Mouse (Mus musculus): Measurements from ENCODE around the gene Ano6. TPM values are rescaled to one million over a fixed set of nuclear protein-coding genes. Genes with fewer than 3 reads are reported as not detected.

The Ano6 gene
- polyA plus RNA-seq, 1 experiment: 172 TPM

GRCm38 (mm10) chr15:95791141-95791791, 623 bp downstream of the Ano6 start:
- WGBS: 1% methylated on average over 32 of the region's 32 CpGs
- Histone ChIP-seq H3K36me3 (ENCODE audit: control insufficient read depth, insufficient read depth, low read length) (peaks cover 9% of the 10 kb centered on the region), H3K4me3 (ENCODE audit: low read depth, low read length) (peak overlapping the region; percentile 84), H3K27ac (ENCODE audit: insufficient read depth, low read depth, low read length) (peak overlapping the region; percentile 86), H3K27me3 (ENCODE audit: control insufficient read depth, insufficient read depth, low read length) (no peaks in the 10 kb centered on the region), H3K4me1 (ENCODE audit: control insufficient read depth, insufficient read depth, insufficient read length, low read length) (peaks cover 17% of the 10 kb centered on the region)
- TF ChIP-seq POLR2A (IDR thresholded peaks at IDR 0.05; ENCODE audit: low read depth, low read length): no peak

GRCm38 (mm10) chr15:95791855-95792254, 1.2 kb downstream of the Ano6 start:
- TF ChIP-seq POLR2A (IDR thresholded peaks at IDR 0.05; ENCODE audit: low read depth, low read length) (no peak), CTCF (IDR thresholded peaks at IDR 0.05; ENCODE audit: extremely low read depth, insufficient read length, insufficient replicate concordance, low read depth, low read length) (no peak)
- 33% methylated on average over 5 of the region's 5 CpGs for WGBS
- Histone ChIP-seq H3K4me1 (ENCODE audit: control insufficient read depth, insufficient read depth, insufficient read length, low read length) (peaks cover 17% of the 10 kb centered on the region), H3K4me3 (ENCODE audit: low read depth, low read length) (no peak overlapping the region; the same call in 1 of the 2 replicates), H3K36me3 (ENCODE audit: control insufficient read depth, insufficient read depth, low read length) (peaks cover 9% of the 10 kb centered on the region), H3K27me3 (ENCODE audit: control insufficient read depth, insufficient read depth, low read length) (no peaks in the 10 kb centered on the region), H3K27ac (ENCODE audit: insufficient read depth, low read depth, low read length) (peak overlapping the region; percentile 86; the same call in 1 of the 2 replicates)

- Histone ChIP-seq H3K27me3 (ENCODE audit: control insufficient read depth, insufficient read depth, low read length) (no peaks in the 10 kb centered on the region), H3K4me3 (ENCODE audit: low read depth, low read length) (peak overlapping the region; percentile 34), H3K27ac (ENCODE audit: insufficient read depth, low read depth, low read length) (peak overlapping the region; percentile 3; the same call in 1 of the 2 replicates), H3K4me1 (ENCODE audit: control insufficient read depth, insufficient read depth, insufficient read length, low read length) (peaks cover 21% of the 10 kb centered on the region), H3K36me3 (ENCODE audit: control insufficient read depth, insufficient read depth, low read length) (peaks cover 15% of the 10 kb centered on the region)
- 77% methylated on average over 25 of the region's 25 CpGs for WGBS
- TF ChIP-seq CTCF (IDR thresholded peaks at IDR 0.05; ENCODE audit: extremely low read depth, insufficient read length, insufficient replicate concordance, low read depth, low read length): peak; percentile 59; the same call in 1 of the 2 replicates
- no peak for TF ChIP-seq POLR2A (IDR thresholded peaks at IDR 0.05; ENCODE audit: low read depth, low read length)
These were observed 1.9 kb downstream of the Ano6 start for GRCm38 (mm10) chr15:95792261-95793260.

GRCm38 (mm10) chr15:95793748-95794491, 3.3 kb downstream of the Ano6 start:
- no peak for TF ChIP-seq POLR2A (IDR thresholded peaks at IDR 0.05; ENCODE audit: low read depth, low read length)
- TF ChIP-seq CTCF (IDR thresholded peaks at IDR 0.05; ENCODE audit: extremely low read depth, insufficient read length, insufficient replicate concordance, low read depth, low read length): no peak
- Histone ChIP-seq H3K36me3 (ENCODE audit: control insufficient read depth, insufficient read depth, low read length) (peaks cover 20% of the 10 kb centered on the region), H3K27ac (ENCODE audit: insufficient read depth, low read depth, low read length) (peak overlapping the region; percentile 77), H3K27me3 (ENCODE audit: control insufficient read depth, insufficient read depth, low read length) (no peaks in the 10 kb centered on the region), H3K4me1 (ENCODE audit: control insufficient read depth, insufficient read depth, insufficient read length, low read length) (peaks cover 23% of the 10 kb centered on the region), H3K4me3 (ENCODE audit: low read depth, low read length) (peak overlapping the region; percentile 48)
- WGBS: 67% methylated on average over 9 of the region's 9 CpGs

GRCm38 (mm10) chr15:95794611-95795565, 4.2 kb downstream of the Ano6 start:
- peaks cover 20% of the 10 kb centered on the region for H3K36me3 ChIP-seq (ENCODE audit: control insufficient read depth, insufficient read depth, low read length)
- WGBS: 28% methylated on average over 10 of the region's 10 CpGs
- H3K27me3 ChIP-seq (ENCODE audit: control insufficient read depth, insufficient read depth, low read length): no peaks in the 10 kb centered on the region
- peaks cover 23% of the 10 kb centered on the region for H3K4me1 ChIP-seq (ENCODE audit: control insufficient read depth, insufficient read depth, insufficient read length, low read length)
- peak overlapping the region; percentile 40 for H3K27ac ChIP-seq (ENCODE audit: insufficient read depth, low read depth, low read length)
- H3K4me3 ChIP-seq (ENCODE audit: low read depth, low read length): no peak overlapping the region
- TF ChIP-seq CTCF (IDR thresholded peaks at IDR 0.05; ENCODE audit: extremely low read depth, insufficient read length, insufficient replicate concordance, low read depth, low read length) (no peak), POLR2A (IDR thresholded peaks at IDR 0.05; ENCODE audit: low read depth, low read length) (no peak)

- TF ChIP-seq POLR2A (IDR thresholded peaks at IDR 0.05; ENCODE audit: low read depth, low read length) (no peak), CTCF (IDR thresholded peaks at IDR 0.05; ENCODE audit: extremely low read depth, insufficient read length, insufficient replicate concordance, low read depth, low read length) (no peak)
- Histone ChIP-seq H3K27ac (ENCODE audit: insufficient read depth, low read depth, low read length) (no peak overlapping the region), H3K36me3 (ENCODE audit: control insufficient read depth, insufficient read depth, low read length) (peaks cover 21% of the 10 kb centered on the region), H3K4me3 (ENCODE audit: low read depth, low read length) (no peak overlapping the region), H3K4me1 (ENCODE audit: control insufficient read depth, insufficient read depth, insufficient read length, low read length) (peaks cover 23% of the 10 kb centered on the region; the same call in 1 of the 2 replicates), H3K27me3 (ENCODE audit: control insufficient read depth, insufficient read depth, low read length) (no peaks in the 10 kb centered on the region)
- 65% methylated on average over 5 of the region's 5 CpGs for WGBS
These were observed 5.4 kb downstream of the Ano6 start for GRCm38 (mm10) chr15:95796062-95796461.

Measured in small intestine, adult 2 months (tissue).